Mouse (Mus musculus) megakaryocyte, embryonic 14.5 days (primary cell): Measurements from ENCODE around the gene Areg.

Source experiments
- FLI1 ChIP-seq: IDR thresholded peaks from 2 replicates; pipeline ENCODE4 v1.6.1; 2012; ENCODE audit warnings: low read length, inconsistent platforms, mixed read lengths
- GATA1 ChIP-seq: IDR thresholded peaks from 3 replicates; pipeline ENCODE4 v1.6.1; 2012; ENCODE audit warnings: mixed read lengths, low read length, inconsistent platforms, borderline replicate concordance

DNA sequence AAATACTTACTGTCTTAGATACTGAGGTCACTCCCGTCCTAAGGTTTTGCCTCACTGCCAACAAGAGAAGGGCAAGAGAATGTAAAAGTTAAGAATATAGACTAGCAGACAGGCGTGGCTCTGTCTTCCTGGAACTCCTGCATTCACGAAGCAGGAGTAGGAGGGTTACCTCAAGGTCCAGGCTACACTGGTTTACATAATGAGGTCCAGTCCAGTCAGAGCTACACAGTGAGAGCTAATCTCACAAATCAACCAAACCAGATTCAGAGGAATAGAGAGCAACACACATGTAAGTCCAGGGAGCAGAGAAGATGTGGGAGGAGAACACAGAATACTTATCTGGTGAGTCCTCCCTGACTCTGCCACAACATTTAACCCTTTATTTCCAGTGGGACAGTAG, 55.2 kb downstream of the Areg start:
- no peak for TF ChIP-seq FLI1
- TF ChIP-seq GATA1: no peak
